Mouse (Mus musculus) heart, postnatal 0 days (tissue): ENCODE measurements around the gene Gm28051. TPM values are rescaled to one million over a fixed set of nuclear protein-coding genes. Genes with fewer than 3 reads are reported as not detected.

Experiments
- ATAC-seq: fragments of 200-750 bp; cut with Nextera tagmentation; 2 replicates; pipeline ENCODE4 v1.8.0; 2017; ENCODE audit warnings: low read depth, moderate number of reproducible peaks, moderate library complexity; ENCODE audit not compliant: insufficient read depth
- DNase-seq: peaks from one replicate; pipeline ENCODE4 v3.0.0-alpha.2; 2016; ENCODE audit warnings: low spot score
- H3K27ac ChIP-seq: fragments of 300-500 bp; sonication (generic); 2 replicates; pipeline ENCODE4 v1.5.1; 2014; ENCODE audit warnings: low read depth, mild to moderate bottlenecking
- H3K27me3 ChIP-seq: fragments of 300-500 bp; sonication (generic); 2 replicates; pipeline ENCODE4 v1.6.1; 2014; ENCODE audit warnings: low read length, mixed read lengths; ENCODE audit not compliant: control insufficient read depth, insufficient read depth
- H3K36me3 ChIP-seq: fragments of 300-500 bp; sonication (generic); replicated peaks from 2 replicates; pipeline ENCODE4 v1.6.1; 2014; ENCODE audit warnings: low read length, mixed read lengths; ENCODE audit not compliant: control insufficient read depth, insufficient read depth
- H3K4me1 ChIP-seq: fragments of 300-500 bp; sonication (generic); 2 replicates; pipeline ENCODE4 v1.6.1; 2014; ENCODE audit warnings: antibody characterized with exemption; ENCODE audit not compliant: control insufficient read depth, insufficient read depth
- H3K4me2 ChIP-seq: fragments of 300-500 bp; sonication (generic); 2 replicates; pipeline ENCODE4 v1.6.1; 2014; ENCODE audit warnings: low read depth, mild to moderate bottlenecking, low read length, moderate library complexity
- H3K4me3 ChIP-seq: fragments of 300-500 bp; sonication (generic); 2 replicates; pipeline ENCODE4 v1.5.1; 2014; ENCODE audit warnings: low read depth, low read length
- H3K9ac ChIP-seq: fragments of 300-500 bp; sonication (generic); replicated peaks from 2 replicates; pipeline ENCODE4 v1.6.1; 2014; ENCODE audit warnings: low read depth, low read length, mixed read lengths
- H3K9me3 ChIP-seq: fragments of 300-500 bp; sonication (generic); replicated peaks from 2 replicates; pipeline ENCODE4 v1.6.1; 2016; ENCODE audit warnings: low read length; ENCODE audit not compliant: control insufficient read depth
- CTCF ChIP-seq: IDR thresholded peaks from 2 replicates; pipeline ENCODE4 v1.5.1; 2016; ENCODE audit warnings: antibody characterized with exemption, control low read depth, low read depth
- EP300 ChIP-seq: IDR thresholded peaks from 2 replicates; pipeline ENCODE4 v1.6.1; 2016; ENCODE audit warnings: antibody characterized with exemption, low read depth
- WGBS: fragments of 180-500 bp; shearing (Covaris S2); extraction: QIAGEN DNeasy Blood & Tissue Kit; methylation state at CpG from one replicate; pipeline ENCODE4 v1.1.7; 2014; 5-methylcytosine and 5-hydroxymethylcytosine counted together
- polyA plus RNA-seq: library from polyadenylated mRNA; unstranded; fragments of >200 nt; fragmentation: Nextera tagmentation; extraction: Ambion mirVana; gene quantifications from 2 replicates; pipeline ENCODE4 v1.2.1, GENCODE M21; 2015
- total RNA-seq: library from RNA; depleted of rRNA; stranded (reverse); fragments of >200 nt; gene quantifications from 2 replicates; pipeline ENCODE4 v1.2.3, GENCODE M21; 2014; ENCODE audit warnings: low replicate concordance; rRNA removed

Gm28051 gene
- not detected in 2 replicates for total RNA-seq
- not detected in 2 replicates for polyA plus RNA-seq

DNA sequence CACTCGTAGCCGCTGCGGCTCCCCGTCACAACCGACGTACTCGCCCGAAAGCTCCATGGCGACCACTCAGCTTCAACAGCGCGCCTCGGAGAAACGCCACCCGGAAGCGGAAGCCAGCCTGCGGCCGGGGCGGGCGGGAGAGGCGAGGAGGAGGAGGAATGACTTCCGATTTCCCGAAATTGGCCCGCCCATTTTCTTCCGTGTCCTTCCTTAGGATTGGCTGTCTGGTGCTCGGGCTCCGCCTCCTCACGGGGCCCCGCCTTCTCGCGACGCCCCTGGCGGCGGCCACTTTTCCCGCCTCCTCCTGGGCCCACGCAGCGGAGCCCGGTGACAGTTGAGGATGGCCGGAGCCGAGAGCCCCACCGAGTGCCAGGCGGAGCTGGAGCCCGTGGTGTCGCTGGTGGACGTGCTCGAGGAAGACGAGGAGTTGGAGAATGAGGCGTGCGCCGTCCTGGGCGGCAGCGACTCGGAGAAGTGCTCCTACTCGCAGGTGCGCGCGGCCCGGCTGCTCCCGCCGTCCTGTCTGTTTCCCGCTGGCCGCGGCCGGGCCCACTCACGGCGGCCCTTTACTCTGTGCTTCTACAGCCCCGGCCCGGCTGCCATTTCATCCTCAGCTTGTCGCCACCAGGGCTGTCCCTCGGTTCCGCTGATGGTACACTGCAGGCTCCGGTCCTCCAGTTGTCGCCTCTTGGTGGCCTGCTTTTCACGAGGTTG is at the start of gene Gm28051, which contains the start of the genes Gon7 and Ubr7:
Gene Gm28051, minus strand, starts transcription at position 77 of the 714 bp plus-strand sequence.
Gene Gon7, minus strand, starts transcription at position 115 of the 714 bp plus-strand sequence.
Gene Ubr7, plus strand, starts transcription at position 279 of the 714 bp plus-strand sequence.
- H3K36me3 ChIP-seq, result peaks cover 7% of the 10 kb centered on the region; the same call in 1 of the 2 replicates
- peaks cover 15% of the 10 kb centered on the region for H3K4me1 ChIP-seq
- ATAC-seq, result peak; percentile 98
- peak within 1 kb of the TSS; percentile 94 for H3K4me3 ChIP-seq
- H3K27ac ChIP-seq, result peak within 1 kb of the TSS; percentile 86
- peak; percentile 98 for DNase-seq
- H3K4me2 ChIP-seq, result peak within 1 kb of the TSS; percentile 87
- 0 out of 2 replicates have a peak, but pooled peaks have one; percentile 11 for TF ChIP-seq EP300
- peak; percentile 52 for TF ChIP-seq CTCF
- H3K27me3 ChIP-seq, result no peaks in the 10 kb centered on the region
- WGBS, result under 1% methylated on average over 69 of the region's 73 CpGs
- peak within 1 kb of the TSS; percentile 80 for H3K9ac ChIP-seq
- no peaks in the 10 kb centered on the region for H3K9me3 ChIP-seq

DNA sequence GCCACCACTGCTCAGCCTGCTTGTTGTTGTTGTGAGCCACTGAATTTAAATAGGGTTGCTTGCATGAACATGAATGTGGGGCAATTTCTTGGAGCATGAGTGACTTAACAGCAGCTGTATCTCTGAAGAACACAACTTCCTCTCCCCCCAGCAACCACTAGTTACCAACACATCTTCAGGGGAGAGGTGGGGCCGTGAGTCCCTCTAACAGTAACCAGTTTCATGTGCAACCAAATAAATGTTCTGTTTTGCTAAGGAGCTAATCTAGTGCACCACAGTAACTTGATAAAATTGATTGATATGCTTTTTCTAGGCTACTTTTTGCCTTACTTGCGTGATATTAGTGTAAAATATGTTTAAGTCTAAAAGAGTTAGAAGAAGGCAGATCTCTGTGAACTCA is 42.0 kb upstream of the Gm28051 start:
- Histone ChIP-seq H3K9me3 (no peaks in the 10 kb centered on the region), H3K9ac (no peak overlapping the region), H3K4me3 (no peak overlapping the region), H3K36me3 (peaks cover 16% of the 10 kb centered on the region; the same call in 1 of the 2 replicates), H3K27me3 (no peaks in the 10 kb centered on the region), H3K4me1 (no peaks in the 10 kb centered on the region), H3K4me2 (no peak overlapping the region), H3K27ac (no peak overlapping the region)
- no peak for DNase-seq
- 95% methylated on average over 2 of the region's 2 CpGs for WGBS
- no peak for ATAC-seq
- no peak for TF ChIP-seq EP300

DNA sequence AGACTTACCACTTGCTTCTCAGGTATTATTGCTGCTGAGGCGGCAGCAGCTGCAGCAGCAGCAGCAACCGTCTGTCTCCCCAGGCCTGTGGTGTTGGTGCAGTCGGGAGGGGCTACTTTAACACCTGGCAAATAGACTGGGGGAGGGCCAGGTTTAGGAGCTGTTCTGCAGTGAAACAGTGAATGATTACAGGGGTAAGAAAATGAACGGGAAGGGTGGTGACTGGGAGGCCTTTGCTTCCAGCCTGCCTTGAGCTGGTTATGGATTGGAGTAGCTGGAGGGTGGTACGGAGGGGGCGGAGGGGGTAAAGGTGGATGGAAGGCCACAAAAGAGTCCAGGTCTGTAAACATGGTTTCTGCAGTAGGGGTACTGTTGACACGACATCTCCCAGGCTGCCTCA is 30.4 kb upstream of the Gm28051 start:
- H3K27ac ChIP-seq, result no peak overlapping the region
- peaks cover 73% of the 10 kb centered on the region for H3K36me3 ChIP-seq
- WGBS, result 89% methylated on average over 7 of the region's 7 CpGs
- no peaks in the 10 kb centered on the region for H3K27me3 ChIP-seq
- no peaks in the 10 kb centered on the region for H3K9me3 ChIP-seq
- H3K4me3 ChIP-seq, result no peak overlapping the region
- H3K9ac ChIP-seq, result no peak overlapping the region
- no peak for ATAC-seq
- no peak for DNase-seq
- H3K4me1 ChIP-seq, result no peaks in the 10 kb centered on the region
- TF ChIP-seq CTCF, result no peak
- no peak for TF ChIP-seq EP300
- no peak overlapping the region for H3K4me2 ChIP-seq

DNA sequence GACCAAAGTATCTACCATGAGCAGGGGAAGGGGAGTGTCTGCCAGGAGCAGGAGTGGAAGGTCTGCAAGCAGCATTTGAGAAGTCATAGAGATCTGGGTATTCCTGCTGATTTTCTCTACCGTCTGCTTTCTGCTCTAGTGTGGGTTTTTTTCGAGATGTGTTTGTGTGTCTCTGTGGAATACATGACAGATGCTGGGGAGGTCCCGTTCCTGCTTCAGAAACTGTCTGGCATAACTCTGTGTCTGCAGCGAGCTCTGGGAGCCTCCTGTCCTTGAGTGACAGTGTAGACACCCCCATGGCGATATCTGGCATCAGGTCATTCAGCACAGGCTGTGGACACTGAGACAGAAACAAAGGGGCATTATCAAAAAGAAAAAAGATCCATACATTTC is 28.0 kb upstream of the Gm28051 start:
- Histone ChIP-seq H3K27me3 (no peaks in the 10 kb centered on the region), H3K9ac (no peak overlapping the region), H3K4me1 (no peaks in the 10 kb centered on the region), H3K4me2 (no peak overlapping the region), H3K4me3 (no peak overlapping the region), H3K36me3 (peaks cover 66% of the 10 kb centered on the region), H3K9me3 (no peaks in the 10 kb centered on the region), H3K27ac (no peak overlapping the region)
- DNase-seq (no peak), ATAC-seq (no peak)
- WGBS, result 83% methylated on average over 5 of the region's 5 CpGs
- TF ChIP-seq CTCF (no peak), EP300 (no peak)

DNA sequence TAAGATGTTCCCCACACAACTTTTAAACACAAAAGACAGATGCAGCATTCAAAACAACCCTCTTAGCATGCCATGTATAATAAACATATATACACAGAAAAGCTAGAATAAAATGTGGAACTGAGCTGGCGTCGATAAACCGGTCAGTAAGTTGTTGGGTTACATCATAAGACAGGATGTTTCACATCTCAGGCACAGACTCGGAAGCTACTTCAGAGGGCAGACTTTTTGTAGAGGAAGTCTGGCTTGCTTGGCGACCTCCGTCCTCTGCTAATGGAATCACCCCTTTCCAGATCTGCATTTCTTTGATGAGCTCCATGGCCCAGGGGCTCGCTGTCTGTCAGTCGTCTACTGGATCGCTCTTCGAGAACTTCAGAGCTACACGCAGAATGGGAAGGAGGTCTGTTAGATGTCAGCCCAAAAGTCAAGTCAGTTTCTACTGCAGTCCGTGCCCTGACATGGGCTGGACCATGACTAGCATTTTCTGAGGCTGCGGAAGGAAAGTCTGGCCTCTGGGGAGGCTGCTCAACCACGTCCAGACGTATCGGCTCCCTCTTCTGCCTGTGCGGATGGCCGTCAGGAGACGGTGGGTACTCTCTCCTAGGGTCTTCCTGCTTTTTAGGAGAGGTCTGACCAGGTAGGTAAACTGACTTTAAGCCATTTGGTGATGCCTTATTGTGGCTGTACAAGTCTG is 27.5 kb upstream of the Gm28051 start:
- Histone ChIP-seq H3K9ac (no peak overlapping the region), H3K9me3 (no peaks in the 10 kb centered on the region), H3K4me1 (no peaks in the 10 kb centered on the region), H3K4me3 (no peak overlapping the region), H3K27ac (no peak overlapping the region), H3K36me3 (peaks cover 60% of the 10 kb centered on the region), H3K4me2 (no peak overlapping the region), H3K27me3 (no peaks in the 10 kb centered on the region)
- no peak for ATAC-seq
- WGBS, result 81% methylated on average over 19 of the region's 19 CpGs
- no peak for DNase-seq
- TF ChIP-seq EP300, result no peak
